Mouse (Mus musculus) kidney, adult 18-20 months (tissue): Measurements from ENCODE around the gene Iqgap3.
A peak's percentile ranks its signal among the peaks of the same experiment; 100 is the strongest.

Source experiments
- DNase-seq: peaks from one replicate; pipeline ENCODE4 v3.0.0; 2021

The Iqgap3 gene

GRCm38 (mm10) chr3:88097666-88098065, 15.9 kb downstream of the Iqgap3 start:
- DNase-seq, result no peak

DNA sequence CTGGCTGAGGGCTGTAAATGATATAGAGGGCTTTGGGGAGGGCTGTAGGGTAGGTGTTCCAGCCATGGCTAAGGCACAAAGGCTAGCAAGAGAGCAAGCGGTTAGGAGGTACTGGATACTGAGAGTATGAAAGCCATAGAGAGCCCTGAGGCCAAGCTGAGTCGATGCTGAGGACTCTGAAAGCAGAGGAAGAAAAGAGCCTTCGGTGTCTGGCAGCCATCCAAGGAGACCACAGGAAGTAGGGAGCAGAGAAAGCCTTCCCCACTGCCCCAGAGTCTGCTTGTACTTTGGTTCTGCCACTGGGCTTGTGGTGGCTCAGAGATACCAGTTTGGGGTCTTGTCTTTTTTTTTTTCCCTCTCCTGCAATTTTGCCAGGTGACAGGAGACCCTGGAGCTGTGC, 18.5 kb downstream of the Iqgap3 start:
- DNase-seq, result no peak

GRCm38 (mm10) chr3:88101736-88102135, 20.0 kb downstream of the Iqgap3 start:
- DNase-seq, result no peak

DNA sequence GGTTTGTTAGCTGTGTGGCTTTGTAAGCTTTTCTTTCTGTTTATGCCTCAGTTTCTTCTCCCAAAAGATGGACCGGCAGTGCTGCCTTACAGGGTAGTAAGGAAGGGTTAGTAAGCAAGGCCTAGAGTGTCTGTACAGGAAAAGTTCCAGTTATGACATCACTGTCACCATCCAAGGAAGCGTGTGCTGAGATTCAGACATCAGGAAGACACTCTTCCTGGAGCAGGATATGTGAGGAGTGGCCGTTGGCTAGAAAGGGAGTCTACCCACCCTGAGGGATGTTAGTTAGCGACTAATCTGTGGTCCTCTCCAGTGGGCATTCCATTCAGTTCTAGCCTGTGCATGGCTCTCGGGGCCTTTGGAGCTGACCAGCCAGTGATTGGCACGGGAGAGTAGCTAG, 20.4 kb downstream of the Iqgap3 start:
- DNase-seq, result peak; percentile 53

DNA sequence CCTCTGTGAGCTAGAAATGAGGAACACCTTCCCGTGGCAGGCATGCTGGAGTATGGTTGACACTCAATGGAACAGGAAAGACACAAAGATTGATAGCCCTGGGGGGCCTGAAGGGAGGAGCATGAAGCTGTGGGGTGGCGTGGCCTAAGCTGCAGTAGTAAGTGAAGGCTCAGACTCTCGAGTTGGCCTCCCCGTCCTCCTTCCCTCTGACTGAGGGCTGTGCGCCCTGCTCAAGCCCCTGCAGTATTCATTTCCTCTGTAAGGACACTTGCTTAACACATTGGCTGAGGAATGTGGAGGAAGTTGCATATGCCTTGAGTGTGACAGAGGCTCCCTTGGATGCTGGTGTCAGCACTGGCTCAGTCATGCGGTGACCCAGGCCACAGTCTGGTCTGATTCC, 20.8 kb downstream of the Iqgap3 start:
- DNase-seq, result no peak

DNA sequence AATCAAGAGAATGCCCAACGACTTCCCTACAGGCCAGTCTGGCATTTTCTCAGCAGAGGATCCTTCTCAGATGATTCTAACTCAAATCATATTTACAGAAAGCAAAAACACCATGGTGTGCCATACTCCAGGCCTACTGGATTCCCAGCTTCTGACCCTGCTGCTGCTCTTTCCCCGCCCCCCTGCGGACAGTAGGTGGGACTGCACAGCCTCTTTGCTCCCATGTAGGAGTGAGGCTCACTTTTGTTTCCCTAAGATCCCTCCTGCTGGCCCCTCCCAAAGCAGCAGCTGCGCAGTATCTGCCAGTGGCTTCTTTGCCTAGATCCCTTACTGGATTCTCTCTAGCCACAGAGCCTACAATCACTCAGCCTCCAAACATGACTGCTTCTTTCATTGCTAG, 24.4 kb downstream of the Iqgap3 start:
- no peak for DNase-seq

- no peak for DNase-seq
These were observed 27.4 kb downstream of the Iqgap3 start for GRCm38 (mm10) chr3:88109126-88109525.

GRCm38 (mm10) chr3:88114396-88114795, 32.6 kb downstream of the Iqgap3 start:
- DNase-seq, result no peak

GRCm38 (mm10) chr3:88120117-88120651, 38.4 kb downstream of the Iqgap3 start:
- no peak for DNase-seq

- DNase-seq, result no peak
These were observed 39.7 kb downstream of the Iqgap3 start for GRCm38 (mm10) chr3:88121164-88122131.

DNA sequence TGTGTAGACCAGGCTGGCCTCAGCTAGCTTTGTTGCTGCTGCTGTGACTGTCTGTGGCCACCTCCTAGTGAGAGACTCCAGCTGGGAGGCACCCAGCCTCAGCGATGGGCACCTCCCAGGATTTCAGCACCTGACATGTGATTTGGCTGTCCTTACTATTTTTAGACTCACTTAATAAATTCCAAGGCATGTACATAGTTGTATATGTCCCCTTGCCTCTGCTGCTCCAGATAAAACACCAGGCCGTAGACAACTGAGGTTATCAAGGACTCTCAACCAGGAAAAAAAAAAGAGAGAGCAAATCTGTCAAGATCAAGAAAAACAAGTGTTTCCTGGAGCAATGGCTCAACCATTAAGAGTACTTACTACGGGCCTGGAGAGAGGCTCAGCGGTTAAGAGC, 43.4 kb downstream of the Iqgap3 start:
- no peak for DNase-seq

- DNase-seq, result no peak
These were observed 44.4 kb downstream of the Iqgap3 start for GRCm38 (mm10) chr3:88126181-88126580.

DNA sequence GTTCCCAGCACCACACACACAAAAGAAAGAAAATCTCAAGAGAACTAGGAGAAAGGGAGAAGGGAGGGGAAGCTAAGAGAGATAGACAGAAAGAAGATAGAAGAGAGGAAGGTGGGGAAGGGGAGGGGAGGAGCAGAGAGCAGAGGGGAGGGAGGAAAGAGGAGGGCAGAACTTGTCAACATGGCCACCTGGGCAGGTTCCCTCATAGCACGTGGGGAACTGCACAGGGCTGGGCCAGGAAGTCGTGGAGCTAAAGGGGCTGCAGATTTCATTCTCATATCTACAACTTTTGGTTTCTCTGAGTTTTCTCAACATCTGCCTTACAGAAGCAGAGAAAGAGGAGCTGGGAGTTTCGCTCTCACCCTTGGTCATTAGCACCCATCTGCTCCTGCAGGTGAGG, 45.9 kb downstream of the Iqgap3 start:
- DNase-seq, result no peak

- no peak for DNase-seq
These were observed 46.3 kb downstream of the Iqgap3 start for GRCm38 (mm10) chr3:88128056-88128455.

DNA sequence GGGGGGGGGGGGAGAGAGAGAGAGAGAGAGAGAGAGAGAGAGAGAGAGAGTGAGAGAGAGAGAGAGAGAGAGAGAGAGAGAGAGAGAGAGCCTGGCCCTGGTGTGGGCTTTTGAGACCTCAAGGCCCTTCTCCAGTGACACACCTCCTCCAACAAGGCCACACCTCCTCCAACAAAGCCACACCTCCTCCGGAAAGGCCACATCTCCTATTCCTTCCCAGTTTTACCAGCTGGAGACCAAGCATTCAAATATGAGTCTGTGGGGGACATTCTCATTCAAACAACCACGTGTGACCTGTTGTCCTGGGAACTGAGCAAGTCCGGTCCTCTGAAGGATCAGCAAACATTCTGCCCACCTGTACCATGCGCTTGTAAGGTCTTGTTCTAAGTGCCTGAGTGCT, 47.2 kb downstream of the Iqgap3 start:
- no peak for DNase-seq

- no peak for DNase-seq
These were observed 49.3 kb downstream of the Iqgap3 start for GRCm38 (mm10) chr3:88131071-88131470.

- no peak for DNase-seq
These were observed 50.7 kb downstream of the Iqgap3 start for GRCm38 (mm10) chr3:88132492-88132891.

GRCm38 (mm10) chr3:88133187-88133771, 51.5 kb downstream of the Iqgap3 start:
- DNase-seq, result no peak

DNA sequence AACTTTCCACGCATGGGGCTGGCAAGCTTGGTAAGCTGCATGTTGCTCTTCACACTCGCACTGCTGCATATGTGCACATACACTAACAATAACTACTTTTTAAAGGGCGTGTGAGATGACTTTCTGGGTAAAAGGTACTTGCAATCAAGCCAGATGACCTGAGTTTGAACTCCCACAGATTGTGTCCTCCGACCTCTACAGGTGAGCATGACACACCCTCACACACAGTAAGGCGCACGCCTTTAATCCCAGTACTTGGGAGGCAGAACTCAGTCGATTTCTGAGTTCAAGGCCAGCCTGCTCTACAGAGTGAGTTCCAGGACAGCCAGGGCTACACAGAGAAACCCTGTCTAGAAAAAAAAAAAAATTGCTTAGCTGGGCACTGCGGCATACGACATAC, 54.6 kb downstream of the Iqgap3 start:
- DNase-seq, result no peak

DNA sequence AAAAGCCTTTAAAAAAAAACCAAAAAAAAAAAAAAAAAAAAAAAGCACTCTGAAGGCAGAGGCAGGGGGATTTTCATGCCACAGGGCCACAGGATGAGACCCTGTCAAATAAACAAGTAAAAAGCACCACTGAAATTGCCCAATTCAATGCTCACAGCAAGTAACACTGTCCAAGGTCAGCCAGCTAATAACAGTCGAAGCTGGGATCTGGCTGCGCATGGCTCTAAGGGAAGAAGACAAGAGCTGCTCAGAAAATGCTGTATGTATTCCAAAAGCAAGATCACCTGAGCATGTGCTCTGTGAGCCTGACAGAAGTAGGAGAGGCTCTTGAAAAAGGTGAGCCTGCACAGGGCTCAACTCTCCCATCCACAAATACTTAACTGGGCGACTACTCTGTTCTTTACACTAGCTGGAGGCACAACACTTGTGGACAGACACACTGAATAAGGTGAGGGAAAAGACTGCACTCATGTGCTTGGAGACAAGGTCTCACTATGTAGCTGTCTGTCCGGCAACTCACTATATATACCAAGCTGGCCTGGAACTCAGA, 55.2 kb downstream of the Iqgap3 start:
- no peak for DNase-seq

- DNase-seq, result no peak
These were observed 56.0 kb downstream of the Iqgap3 start for GRCm38 (mm10) chr3:88137821-88138220.

DNA sequence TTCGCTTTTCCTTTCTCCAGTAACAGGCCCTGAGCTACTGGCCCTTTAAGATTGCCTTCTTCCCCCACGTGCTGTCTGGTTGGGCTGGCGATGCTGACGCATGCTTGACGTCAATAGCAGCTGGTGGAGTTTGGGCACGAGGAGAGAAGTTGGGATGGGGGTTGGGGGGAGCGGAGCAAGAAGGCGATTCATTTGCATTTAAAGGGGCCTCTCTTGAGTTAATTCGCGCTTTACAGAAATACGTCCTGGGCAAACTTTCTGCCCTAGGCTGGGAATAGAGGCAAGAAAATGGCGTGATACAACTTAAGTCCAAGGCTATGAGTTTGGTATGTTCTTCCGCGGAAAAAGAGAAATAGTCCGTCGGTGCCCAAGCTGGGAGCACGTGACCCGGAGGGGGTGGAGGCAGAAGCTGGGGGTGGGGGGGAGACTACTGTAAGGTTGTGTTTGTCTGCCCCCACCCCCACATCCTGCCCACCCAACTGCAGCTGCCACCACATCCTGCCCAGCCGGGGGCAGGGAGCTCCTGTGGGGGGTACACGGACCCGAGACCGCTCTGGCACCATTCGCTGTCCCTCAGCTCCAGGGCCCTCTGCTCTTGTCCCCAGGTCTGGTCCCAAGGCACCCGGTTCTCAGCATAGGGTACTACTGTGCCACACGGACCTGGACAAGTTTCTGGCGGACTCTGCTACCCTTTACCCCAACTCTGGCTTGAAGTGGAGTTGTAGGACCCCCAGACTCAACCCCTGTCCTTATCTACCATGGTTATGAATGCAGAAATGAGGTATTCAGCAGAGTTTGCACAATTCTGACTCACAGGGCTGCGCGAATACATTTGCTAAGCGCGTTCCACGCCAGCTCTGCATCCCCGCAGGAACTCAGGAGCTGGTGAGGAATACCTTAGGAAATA, 56.8 kb downstream of the Iqgap3 start:
- DNase-seq, result peak; percentile 95
